Mouse (Mus musculus) limb, embryonic 13.5 days (tissue): ENCODE measurements at regions not wholly inside any gene's neighbourhood (a gene's known extent, or its start where the extent isn't known, plus 50 kb on each side); places are given as distances from the start of the nearest gene placed in this dataset.
"Not testable (repeated sequence)": the region's sequence is repeated elsewhere in the genome, so short reads cannot be mapped to it uniquely, and the experiment has no call there.

Experiments used
- ATAC-seq: fragments of 200-750 bp; cut with Nextera tagmentation; 2 replicates; pipeline ENCODE4 v1.8.0; 2017; ENCODE audit warnings: low read depth, moderate number of reproducible peaks, moderate TSS enrichment; ENCODE audit not compliant: low FRiP score
- H3K27ac ChIP-seq: fragments of 300-500 bp; sonication (generic); 2 replicates; pipeline ENCODE4 v1.5.1; 2015; ENCODE audit warnings: inconsistent platforms, mild to moderate bottlenecking, moderate library complexity
- H3K27me3 ChIP-seq: fragments of 300-500 bp; sonication (generic); 2 replicates; pipeline ENCODE4 v1.6.1; 2015; ENCODE audit warnings: mild to moderate bottlenecking, inconsistent platforms
- H3K36me3 ChIP-seq: fragments of 300-500 bp; sonication (generic); 2 replicates; pipeline ENCODE4 v1.6.1; 2015; ENCODE audit warnings: inconsistent platforms, mild to moderate bottlenecking, moderate library complexity
- H3K4me1 ChIP-seq: fragments of 300-500 bp; sonication (generic); 2 replicates; pipeline ENCODE4 v1.6.1; 2015; ENCODE audit warnings: inconsistent platforms
- H3K4me2 ChIP-seq: fragments of 300-500 bp; sonication (generic); replicated peaks from 2 replicates; pipeline ENCODE4 v1.6.1; 2015; ENCODE audit warnings: inconsistent platforms, mild to moderate bottlenecking, moderate library complexity
- H3K4me3 ChIP-seq: fragments of 300-500 bp; sonication (generic); 2 replicates; pipeline ENCODE4 v1.5.1; 2015; ENCODE audit warnings: moderate library complexity, mild to moderate bottlenecking, inconsistent platforms
- H3K9ac ChIP-seq: fragments of 300-500 bp; sonication (generic); 2 replicates; pipeline ENCODE4 v1.6.1; 2015; ENCODE audit warnings: mild to moderate bottlenecking, inconsistent platforms
- H3K9me3 ChIP-seq: fragments of 300-500 bp; sonication (generic); 2 replicates; pipeline ENCODE4 v1.6.1; 2016; ENCODE audit warnings: inconsistent platforms
- WGBS: fragments of 180-500 bp; shearing (Covaris S2); methylation state at CpG from one replicate; pipeline ENCODE4 v1.1.7; 2015; 5-methylcytosine and 5-hydroxymethylcytosine counted together

DNA sequence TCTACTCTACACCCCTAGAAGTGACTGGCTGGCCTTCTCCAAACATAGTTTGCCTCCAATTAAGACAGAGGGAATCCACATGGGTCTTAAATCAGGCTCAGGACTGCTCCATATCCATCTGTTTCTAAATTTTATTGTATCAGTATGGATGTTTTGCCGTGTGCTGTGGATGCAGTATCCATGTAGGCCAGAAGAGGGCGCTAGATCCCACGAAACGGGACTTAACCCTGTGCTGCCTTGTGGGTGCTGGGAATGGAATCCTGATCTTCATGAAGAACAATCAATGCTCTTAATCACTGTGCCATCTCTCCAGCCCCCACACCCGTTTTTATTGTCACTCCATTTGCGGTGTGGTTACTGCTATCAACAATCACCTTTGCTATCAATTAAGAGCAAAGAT, 465.3 kb upstream of the Slc35b3 start:
- H3K9ac ChIP-seq = no peak overlapping the region
- no peak overlapping the region for H3K4me3 ChIP-seq
- no peaks in the 10 kb centered on the region for H3K9me3 ChIP-seq
- H3K36me3 ChIP-seq = no peaks in the 10 kb centered on the region
- no peak overlapping the region for H3K4me2 ChIP-seq
- WGBS = 69% methylated on average over 6 of the region's 6 CpGs
- no peaks in the 10 kb centered on the region for H3K4me1 ChIP-seq
- no peak overlapping the region for H3K27ac ChIP-seq
- ATAC-seq = no peak
- H3K27me3 ChIP-seq = peaks cover 8% of the 10 kb centered on the region; the same call in 1 of the 2 replicates

DNA sequence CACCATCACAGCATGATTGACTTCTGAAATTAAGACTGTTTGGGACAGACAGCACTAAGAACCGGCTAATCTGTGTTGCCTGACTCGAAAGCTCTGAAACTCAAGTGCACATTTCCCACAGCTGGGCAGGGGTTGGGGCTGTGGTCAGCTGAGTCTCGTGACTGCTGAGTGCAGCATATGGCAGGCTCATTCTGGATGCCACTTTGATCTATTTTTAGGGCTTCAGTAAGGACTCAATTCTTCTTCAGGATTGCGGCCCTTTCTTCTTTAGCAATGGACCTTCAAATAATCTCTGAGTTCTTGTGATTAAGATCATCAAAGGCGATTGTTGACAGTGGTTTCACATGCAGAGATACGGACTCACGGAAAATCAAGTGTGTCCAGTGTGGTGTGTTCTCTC, 457.5 kb upstream of the Slc35b3 start:
- ATAC-seq = no peak
- H3K27ac ChIP-seq = no peak overlapping the region
- no peaks in the 10 kb centered on the region for H3K9me3 ChIP-seq
- H3K4me3 ChIP-seq = no peak overlapping the region
- WGBS = 37% methylated on average over 7 of the region's 7 CpGs
- no peak overlapping the region for H3K4me2 ChIP-seq
- H3K36me3 ChIP-seq = no peaks in the 10 kb centered on the region
- H3K4me1 ChIP-seq = 0 out of 2 replicates have a peak, but pooled peaks cover 6% of the 10 kb centered on the region
- no peak overlapping the region for H3K9ac ChIP-seq
- peaks cover 38% of the 10 kb centered on the region for H3K27me3 ChIP-seq

DNA sequence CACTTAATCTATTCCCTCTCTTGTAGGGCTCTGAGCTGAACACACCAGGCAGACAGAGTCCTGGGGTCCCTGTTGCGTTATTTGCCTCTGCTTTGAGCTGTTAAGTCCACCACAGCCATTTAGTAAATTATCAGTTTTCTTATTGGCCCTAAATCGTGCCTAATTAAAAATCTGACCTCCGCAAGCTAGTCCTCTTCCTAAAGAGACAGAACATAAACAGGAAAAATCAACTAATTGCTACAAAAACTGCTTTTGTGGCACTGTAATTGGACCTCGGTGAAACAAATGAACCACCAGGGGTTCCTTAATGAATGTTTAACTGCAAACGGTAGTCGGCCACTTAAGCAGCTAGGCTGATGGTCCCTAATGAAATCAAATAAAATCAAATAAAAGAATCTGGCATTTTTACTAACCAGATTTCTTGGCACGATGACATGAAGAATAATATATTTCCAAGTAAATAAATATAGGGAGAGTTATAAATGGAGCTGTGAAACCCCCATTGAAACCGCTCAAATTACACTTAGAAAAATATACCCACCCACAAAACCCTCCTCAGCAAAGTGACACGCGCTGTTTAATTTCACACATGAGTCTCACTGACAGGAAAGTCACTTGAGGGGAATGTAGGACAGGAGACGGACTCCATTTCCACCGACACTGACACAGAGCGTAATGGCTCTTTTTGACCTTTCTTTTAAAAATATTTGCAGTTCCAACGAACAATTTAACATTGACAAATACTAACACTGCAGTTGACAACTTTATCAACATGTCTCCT, 451.0 kb upstream of the Slc35b3 start:
- H3K27ac ChIP-seq = no peak overlapping the region
- H3K4me1 ChIP-seq = no peaks in the 10 kb centered on the region
- no peaks in the 10 kb centered on the region for H3K36me3 ChIP-seq
- H3K4me3 ChIP-seq = no peak overlapping the region
- no peaks in the 10 kb centered on the region for H3K9me3 ChIP-seq
- WGBS = 25% methylated on average over 14 of the region's 14 CpGs
- no peak overlapping the region for H3K9ac ChIP-seq
- peaks cover 53% of the 10 kb centered on the region for H3K27me3 ChIP-seq
- ATAC-seq = no peak
- H3K4me2 ChIP-seq = no peak overlapping the region

DNA sequence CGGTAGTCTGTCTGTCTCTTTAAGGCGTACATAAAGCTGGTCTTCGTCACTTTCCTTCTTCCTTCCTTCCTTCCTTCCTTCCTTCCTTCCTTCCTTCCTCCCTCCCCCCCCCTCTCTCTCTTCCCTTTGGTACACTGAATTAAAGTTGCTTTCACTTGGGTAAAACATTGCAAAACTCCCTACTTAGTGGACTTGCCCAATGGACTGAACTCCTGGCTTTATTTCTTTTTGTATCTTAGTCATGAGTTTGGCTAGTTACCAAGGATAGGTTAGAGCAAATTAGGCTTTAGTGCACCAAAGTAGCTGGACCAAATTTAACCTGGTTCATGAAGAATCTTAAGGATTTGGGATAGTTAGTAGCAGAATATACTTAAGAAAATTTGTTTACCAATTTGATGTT, 431.9 kb upstream of the Slc35b3 start:
- Histone ChIP-seq H3K9me3 (no peaks in the 10 kb centered on the region), H3K4me2 (no peak overlapping the region), H3K36me3 (no peaks in the 10 kb centered on the region), H3K4me1 (no peaks in the 10 kb centered on the region), H3K27ac (no peak overlapping the region), H3K4me3 (no peak overlapping the region), H3K9ac (no peak overlapping the region), H3K27me3 (no peaks in the 10 kb centered on the region; the same call in 1 of the 2 replicates)
- no peak for ATAC-seq
- WGBS = 89% methylated on average over 3 of the region's 3 CpGs

DNA sequence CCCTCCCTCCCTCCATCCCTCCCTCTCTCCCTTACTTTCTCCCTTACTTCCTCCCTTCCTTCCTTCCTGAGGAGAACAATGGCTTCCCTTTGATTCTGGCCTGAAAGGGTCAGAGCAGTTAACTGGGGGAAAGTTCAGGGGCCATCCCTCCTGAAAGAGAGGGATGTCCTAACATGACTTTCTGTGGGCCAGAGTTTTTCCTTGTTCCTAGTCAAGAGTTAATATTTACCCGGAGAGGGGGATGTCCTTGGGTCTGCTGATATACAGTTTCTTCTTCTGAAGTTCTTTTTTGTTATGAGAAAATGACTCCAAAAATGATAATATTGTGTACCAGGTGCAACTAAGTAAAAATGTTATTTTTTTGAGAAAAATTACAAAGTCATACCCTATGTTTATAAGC, 431.5 kb upstream of the Slc35b3 start:
- not testable (repeated sequence) for H3K9me3 ChIP-seq, H3K27ac ChIP-seq, H3K4me2 ChIP-seq, H3K4me3 ChIP-seq, H3K4me1 ChIP-seq, ATAC-seq, H3K27me3 ChIP-seq, H3K9ac ChIP-seq, H3K36me3 ChIP-seq
- 85% methylated on average over 1 of the region's 1 CpGs for whole genome bisulfite sequencing

DNA sequence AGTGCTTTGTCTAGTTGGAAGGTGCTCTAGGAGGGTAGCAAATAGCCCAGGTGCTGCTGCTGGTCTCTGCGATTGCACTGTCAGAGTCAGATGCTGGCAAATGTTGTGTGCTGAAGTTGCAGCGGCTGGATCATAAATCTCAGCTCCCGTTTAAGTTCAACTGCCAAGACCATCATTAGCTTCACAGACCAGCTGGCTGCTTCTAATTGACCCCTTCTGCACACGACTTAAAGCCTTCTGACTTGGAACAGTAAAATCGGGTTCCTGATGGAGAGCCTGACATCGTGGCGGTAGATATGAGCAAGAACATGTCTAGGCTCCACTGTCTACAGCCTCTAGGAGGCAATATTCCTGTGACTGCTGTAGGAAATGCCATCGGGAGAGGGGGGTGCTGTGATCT, 416.0 kb upstream of the Slc35b3 start:
- no peak for ATAC-seq
- Histone ChIP-seq H3K9me3 (no peaks in the 10 kb centered on the region), H3K27ac (no peak overlapping the region), H3K4me3 (no peak overlapping the region), H3K4me2 (peak overlapping the region; percentile 26; the same call in 1 of the 2 replicates), H3K4me1 (peaks cover 6% of the 10 kb centered on the region; the same call in 1 of the 2 replicates), H3K36me3 (no peaks in the 10 kb centered on the region), H3K27me3 (no peaks in the 10 kb centered on the region), H3K9ac (no peak overlapping the region)
- 20% methylated on average over 8 of the region's 8 CpGs for WGBS

DNA sequence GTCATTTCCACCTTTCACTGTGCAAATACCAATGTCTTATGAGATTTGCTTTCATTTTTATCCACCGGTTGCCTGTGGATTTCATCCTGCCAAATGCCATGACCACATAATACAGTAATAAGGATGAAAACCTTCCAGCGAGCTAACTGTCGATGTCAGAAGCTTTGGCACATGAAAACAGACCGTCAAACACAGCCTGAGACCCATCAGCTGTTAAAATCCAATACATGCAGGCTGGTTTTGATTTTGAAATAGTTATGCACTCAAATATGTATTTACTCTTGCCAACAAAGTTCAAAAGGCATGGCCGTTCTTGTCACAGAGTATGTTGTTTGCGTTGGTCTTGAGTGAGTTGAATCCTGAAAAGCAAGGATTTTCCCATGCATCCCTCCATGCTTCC, 415.6 kb upstream of the Slc35b3 start:
- Histone ChIP-seq H3K27me3 (no peaks in the 10 kb centered on the region), H3K9me3 (no peaks in the 10 kb centered on the region), H3K4me2 (0 out of 2 replicates have a peak overlapping the region, but pooled peaks have one; percentile 26), H3K36me3 (no peaks in the 10 kb centered on the region), H3K9ac (no peak overlapping the region), H3K27ac (no peak overlapping the region), H3K4me1 (peaks cover 6% of the 10 kb centered on the region; the same call in 1 of the 2 replicates), H3K4me3 (no peak overlapping the region)
- WGBS = 66% methylated on average over 6 of the region's 6 CpGs
- ATAC-seq = no peak

DNA sequence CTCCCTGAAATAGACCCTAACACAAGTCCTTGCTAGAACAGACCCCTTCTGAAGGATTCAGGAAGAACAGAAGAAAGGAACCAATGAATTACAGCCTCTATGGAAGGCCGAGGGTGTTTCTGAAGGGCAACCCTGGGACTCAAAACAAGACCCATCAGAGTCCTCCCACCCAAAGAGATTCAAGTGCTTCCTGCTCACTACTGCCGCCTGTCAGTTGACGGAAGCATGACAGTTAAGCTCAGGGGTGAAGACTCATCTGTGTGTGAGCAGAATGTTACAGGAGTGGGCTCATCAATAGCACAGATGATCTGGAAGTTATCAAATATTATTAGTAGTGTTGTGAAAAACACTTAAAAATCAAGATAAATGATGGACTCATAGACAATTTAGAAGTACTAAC, 411.9 kb upstream of the Slc35b3 start:
- ATAC-seq = no peak
- no peak overlapping the region for H3K27ac ChIP-seq
- H3K4me3 ChIP-seq = no peak overlapping the region
- no peaks in the 10 kb centered on the region for H3K36me3 ChIP-seq
- peaks cover 16% of the 10 kb centered on the region for H3K4me1 ChIP-seq
- 76% methylated on average over 3 of the region's 3 CpGs for WGBS
- H3K4me2 ChIP-seq = no peak overlapping the region
- no peak overlapping the region for H3K9ac ChIP-seq
- peaks cover 4% of the 10 kb centered on the region for H3K27me3 ChIP-seq
- no peaks in the 10 kb centered on the region for H3K9me3 ChIP-seq

DNA sequence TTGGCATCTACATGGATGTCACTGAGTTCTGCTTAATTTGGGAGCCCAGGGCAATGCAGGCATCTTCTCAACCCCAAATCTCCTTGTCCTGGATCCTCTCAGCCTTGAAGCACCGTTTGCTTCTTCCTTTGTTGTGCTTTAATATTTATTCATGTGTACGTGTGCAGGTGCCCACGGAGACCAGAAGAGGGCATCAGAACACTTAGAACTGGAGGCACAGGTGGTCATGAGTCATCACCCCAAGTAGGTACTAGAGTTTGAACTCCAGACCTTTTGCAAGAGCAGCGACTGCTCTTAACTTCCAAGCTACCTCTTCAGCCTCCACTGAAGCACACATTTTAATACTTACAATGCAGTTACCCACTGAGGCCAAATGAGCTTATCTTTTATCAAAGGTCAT, 403.0 kb upstream of the Slc35b3 start:
- Histone ChIP-seq H3K9me3 (no peaks in the 10 kb centered on the region), H3K27ac (no peak overlapping the region), H3K4me1 (peaks cover 9% of the 10 kb centered on the region), H3K4me2 (no peak overlapping the region), H3K4me3 (no peak overlapping the region), H3K36me3 (no peaks in the 10 kb centered on the region), H3K9ac (no peak overlapping the region), H3K27me3 (peaks cover 5% of the 10 kb centered on the region)
- no peak for ATAC-seq
- 63% methylated on average over 4 of the region's 4 CpGs for WGBS

DNA sequence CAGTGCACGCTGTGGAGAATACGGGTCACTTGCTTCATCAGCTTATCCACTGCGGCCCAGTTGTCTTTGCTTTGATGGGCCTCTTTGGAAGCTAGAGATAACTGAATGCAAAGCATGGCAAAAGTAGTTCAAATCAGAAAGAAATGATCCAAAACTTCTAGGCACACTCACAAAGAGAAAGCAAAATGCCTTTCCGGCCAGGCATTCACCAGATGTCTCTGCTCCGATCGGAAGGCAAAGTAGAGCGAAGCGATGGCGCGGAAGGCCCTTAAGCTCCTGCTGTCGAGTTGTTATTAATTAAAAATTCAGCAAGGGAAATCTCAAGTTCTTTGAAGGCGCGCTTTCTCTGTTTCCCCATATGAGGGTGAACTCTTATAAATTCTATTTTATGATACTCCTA, 401.9 kb upstream of the Slc35b3 start:
- 68% methylated on average over 13 of the region's 13 CpGs for WGBS
- no peak overlapping the region for H3K4me2 ChIP-seq
- no peak overlapping the region for H3K4me3 ChIP-seq
- no peak overlapping the region for H3K27ac ChIP-seq
- peaks cover 4% of the 10 kb centered on the region; the same call in 1 of the 2 replicates for H3K27me3 ChIP-seq
- no peak for ATAC-seq
- peaks cover 9% of the 10 kb centered on the region for H3K4me1 ChIP-seq
- H3K9ac ChIP-seq = no peak overlapping the region
- H3K36me3 ChIP-seq = no peaks in the 10 kb centered on the region
- no peaks in the 10 kb centered on the region for H3K9me3 ChIP-seq

DNA sequence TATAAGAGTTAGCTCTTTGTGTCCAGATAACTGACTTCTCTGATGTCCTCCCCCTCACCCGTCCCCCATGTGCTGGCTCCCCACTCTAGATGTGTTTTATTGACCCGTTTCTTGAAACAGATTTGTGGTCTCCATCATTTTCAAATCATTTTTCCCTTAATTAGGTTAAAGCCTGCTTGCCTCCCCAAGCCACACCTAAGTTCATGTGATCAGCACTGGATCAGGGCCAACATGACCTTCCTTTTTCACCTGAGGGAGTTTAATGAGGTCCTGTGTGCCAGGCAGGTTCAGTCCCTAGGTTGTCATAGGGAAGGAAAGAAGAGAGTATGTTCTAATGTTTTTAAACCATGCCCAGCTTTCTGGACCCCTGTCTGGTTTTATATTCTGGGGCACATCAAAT, 390.9 kb upstream of the Slc35b3 start:
- Histone ChIP-seq H3K9me3 (no peaks in the 10 kb centered on the region), H3K4me2 (no peak overlapping the region), H3K27ac (no peak overlapping the region), H3K9ac (no peak overlapping the region), H3K27me3 (no peaks in the 10 kb centered on the region), H3K36me3 (no peaks in the 10 kb centered on the region), H3K4me1 (no peaks in the 10 kb centered on the region), H3K4me3 (no peak overlapping the region)
- no peak for ATAC-seq
- 47% methylated on average over 2 of the region's 2 CpGs for WGBS

DNA sequence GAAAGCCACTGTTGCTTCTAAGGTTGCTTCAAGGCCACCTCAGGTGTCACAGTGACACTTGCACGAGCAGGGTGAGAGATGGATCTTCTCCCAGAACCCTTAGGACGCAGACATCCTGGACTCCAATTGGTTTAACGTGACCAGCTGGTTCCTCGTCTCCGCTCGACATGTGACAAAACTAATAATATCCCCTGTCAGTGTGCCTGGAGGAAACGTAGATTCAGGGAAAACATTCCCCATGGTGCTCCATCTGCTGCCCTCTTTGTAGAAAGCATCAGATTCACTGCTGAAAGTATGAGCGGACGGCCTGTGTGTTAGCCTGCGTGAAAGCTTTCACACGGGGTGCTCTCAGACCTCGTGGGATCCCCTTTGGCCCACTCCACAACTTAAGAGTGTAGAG, 390.0 kb upstream of the Slc35b3 start:
- Histone ChIP-seq H3K4me3 (no peak overlapping the region), H3K4me2 (no peak overlapping the region), H3K27me3 (no peaks in the 10 kb centered on the region), H3K9ac (no peak overlapping the region), H3K27ac (no peak overlapping the region), H3K4me1 (no peaks in the 10 kb centered on the region), H3K9me3 (no peaks in the 10 kb centered on the region), H3K36me3 (no peaks in the 10 kb centered on the region)
- 58% methylated on average over 12 of the region's 12 CpGs for WGBS
- ATAC-seq = no peak

DNA sequence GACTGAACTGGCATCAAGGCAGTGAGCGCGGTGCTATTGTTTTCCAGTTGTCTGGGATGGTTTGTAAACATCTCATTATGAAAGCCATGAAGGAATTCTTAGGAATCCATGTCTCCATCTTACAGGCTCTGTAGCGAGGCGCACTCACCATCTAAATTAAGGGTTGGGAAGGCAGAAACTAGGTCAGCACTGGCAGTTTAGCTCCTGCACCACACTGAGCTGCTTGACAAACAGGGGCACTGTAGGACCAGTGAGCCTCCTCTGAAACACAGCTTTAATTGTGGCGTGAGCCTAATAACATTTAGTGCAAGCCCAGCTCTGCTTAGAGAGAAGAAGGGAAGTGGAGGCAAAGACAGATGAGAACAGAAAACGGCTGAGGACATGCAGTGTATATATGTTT, 387.1 kb upstream of the Slc35b3 start:
- WGBS = 81% methylated on average over 6 of the region's 6 CpGs
- no peak for ATAC-seq
- H3K27me3 ChIP-seq = no peaks in the 10 kb centered on the region
- no peaks in the 10 kb centered on the region for H3K4me1 ChIP-seq
- no peak overlapping the region for H3K9ac ChIP-seq
- no peak overlapping the region for H3K4me3 ChIP-seq
- H3K4me2 ChIP-seq = no peak overlapping the region
- H3K36me3 ChIP-seq = no peaks in the 10 kb centered on the region
- no peaks in the 10 kb centered on the region for H3K9me3 ChIP-seq
- H3K27ac ChIP-seq = no peak overlapping the region
